Mouse (Mus musculus): ENCODE measurements at regions not wholly inside any gene's neighbourhood (a gene's known extent, or its start where the extent isn't known, plus 50 kb on each side); places are given as distances from the start of the nearest gene placed in this dataset.

DNA sequence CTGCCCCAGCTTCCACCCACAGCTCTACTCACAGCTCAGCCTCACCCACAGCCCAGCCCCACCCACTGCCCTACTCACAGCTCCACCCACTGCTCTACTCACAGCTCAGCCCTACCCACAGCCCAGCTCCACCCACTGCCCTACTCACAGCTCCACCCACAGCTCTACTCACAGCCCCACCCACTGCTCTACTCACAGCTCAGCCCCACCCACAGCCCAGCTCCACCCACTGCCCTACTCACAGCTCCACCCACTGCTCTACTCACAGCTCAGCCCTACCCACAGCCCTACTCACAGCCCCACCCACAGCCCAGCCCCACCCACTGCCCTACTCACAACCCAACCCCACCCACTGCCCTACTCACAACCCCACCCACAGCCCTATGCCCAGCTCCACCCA is 56.5 kb upstream of the Phox2b start:
- TF ChIP-seq CTCF (conservative IDR thresholded peaks at IDR 0.05; ENCODE audit: low read length) (no peak), POU5F1 (IDR thresholded peaks at IDR 0.05; ENCODE audit: borderline replicate concordance, low read length) (no peak)

Measured in E14TG2a.4 (cell line).